In the genomic region with DNA sequence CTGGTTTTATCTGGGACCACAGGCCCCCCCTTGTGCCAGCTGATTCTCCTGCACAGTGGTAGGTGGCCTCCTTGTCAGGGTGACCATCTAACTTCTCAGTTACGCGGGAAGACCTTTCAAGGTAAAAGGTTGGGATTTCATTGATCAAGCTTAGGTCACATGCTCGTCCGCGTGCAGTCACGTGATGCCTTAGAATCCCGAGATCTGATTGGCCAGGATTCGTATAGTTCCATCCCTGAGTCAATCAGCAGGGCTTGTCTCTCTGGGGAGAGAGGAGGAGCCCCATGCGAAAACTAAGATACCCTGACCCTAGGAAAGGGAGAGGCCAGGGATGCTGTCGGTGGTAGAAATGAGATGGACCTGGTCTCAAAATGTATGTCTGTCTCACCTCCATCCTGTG, we compare ENCODE assay signal across 21 mouse cellular contexts. TPM values are rescaled to one million over a fixed set of nuclear protein-coding genes. Genes with fewer than 3 reads are reported as not detected.
"Had no signal": no experiment of that assay in that cellular context is flagged by ENCODE, and none has a peak within 500 bp of the region (broad histone marks: within the 10 kb centered on the region; RNA-seq: fewer than 3 reads in every experiment).

No protein-coding gene starts in this region.

- H3K4me3 ChIP-seq: limb, embryonic 10.5 days; limb, embryonic 13.5 days; liver, embryonic 12.5 days; liver, embryonic 15.5 days; lung, embryonic 15.5 days; megakaryocyte, embryonic 14.5 days; midbrain, embryonic 10.5 days; midbrain, embryonic 13.5 days had no signal

- DNase-seq: kidney, adult 9 months; kidney, postnatal 14 days; kidney, postnatal 4 days; liver; lung, adult 18-20 months; lung, postnatal 10 days; lung, postnatal 36 days; right cerebral cortex, adult 18-20 months; right cerebral cortex, postnatal 14 days; right cerebral cortex, postnatal 4 days; thymus, adult 2 months; thymus, postnatal 14 days had no signal

- H3K36me3 ChIP-seq: limb, embryonic 10.5 days; limb, embryonic 13.5 days; liver, embryonic 12.5 days; liver, embryonic 15.5 days; lung, embryonic 15.5 days; midbrain, embryonic 10.5 days; midbrain, embryonic 13.5 days had no signal

- H3K4me2 ChIP-seq: limb, embryonic 13.5 days; liver, embryonic 12.5 days; liver, embryonic 15.5 days; lung, embryonic 15.5 days; midbrain, embryonic 13.5 days had no signal

RNA-seq across cellular contexts. Expression of a gene that starts 56.4 kb away (rescaled TPM):
- total RNA-seq: monocyte, adult 5-6 weeks had no signal
- polyA plus RNA-seq: liver, embryonic 12.5 days had no signal
